Mouse (Mus musculus) kidney, embryonic 16.5 days (tissue): ENCODE measurements around the gene Ninj2. TPM values are rescaled to one million over a fixed set of nuclear protein-coding genes. Genes with fewer than 3 reads are reported as not detected.

ENCODE experiments used
- ATAC-seq: fragments of 200-750 bp; cut with Nextera tagmentation; 2 replicates; pipeline ENCODE4 v1.8.0; 2017; ENCODE audit warnings: moderate TSS enrichment; ENCODE audit not compliant: low FRiP score, low TSS enrichment
- H3K27ac ChIP-seq: fragments of 300-500 bp; sonication (generic); 2 replicates; pipeline ENCODE4 v1.5.1; 2014; ENCODE audit warnings: low read length
- H3K27me3 ChIP-seq: fragments of 300-500 bp; sonication (generic); 2 replicates; pipeline ENCODE4 v1.6.1; 2014; ENCODE audit warnings: low read length, control low read depth, mixed read lengths; ENCODE audit not compliant: insufficient read depth
- H3K36me3 ChIP-seq: fragments of 300-500 bp; sonication (generic); 2 replicates; pipeline ENCODE4 v1.6.1; 2014; ENCODE audit warnings: low read length, control low read depth, mixed read lengths; ENCODE audit not compliant: insufficient read depth
- H3K4me1 ChIP-seq: fragments of 300-500 bp; sonication (generic); 2 replicates; pipeline ENCODE4 v1.6.1; 2014; ENCODE audit warnings: low read length, control low read depth, mixed read lengths; ENCODE audit not compliant: insufficient read depth
- H3K4me2 ChIP-seq: fragments of 300-500 bp; sonication (generic); replicated peaks from 2 replicates; pipeline ENCODE4 v1.6.1; 2014; ENCODE audit warnings: low read depth, low read length
- H3K4me3 ChIP-seq: fragments of 300-500 bp; sonication (generic); 2 replicates; pipeline ENCODE4 v1.5.1; 2014; ENCODE audit warnings: mild to moderate bottlenecking, low read length
- H3K9ac ChIP-seq: fragments of 300-500 bp; sonication (generic); replicated peaks from 2 replicates; pipeline ENCODE4 v1.6.1; 2014; ENCODE audit warnings: low read length
- H3K9me3 ChIP-seq: fragments of 300-500 bp; sonication (generic); 2 replicates; pipeline ENCODE4 v1.6.1; 2016; ENCODE audit warnings: low read length, control low read depth
- WGBS: fragments of 180-500 bp; shearing (Covaris S2); extraction: QIAGEN DNeasy Blood & Tissue Kit; methylation state at CpG from one replicate; pipeline ENCODE4 v1.1.7; 2014; 5-methylcytosine and 5-hydroxymethylcytosine counted together
- polyA plus RNA-seq: library from polyadenylated mRNA; unstranded; fragments of >200 nt; fragmentation: Nextera tagmentation; extraction: Ambion mirVana; gene quantifications from 2 replicates; pipeline ENCODE4 v1.2.1, GENCODE M21; 2015

The Ninj2 gene
- polyA plus RNA-seq, 1 experiment from 2014 or later = 0.19 TPM

- Histone ChIP-seq H3K36me3 (no peaks in the 10 kb centered on the region), H3K4me2 (no peak overlapping the region)
- no peak for ATAC-seq
Measured at GRCm38 (mm10) chr6:120108061-120108460, 14.9 kb downstream of the Ninj2 start.

GRCm38 (mm10) chr6:120109173-120109572, 16.0 kb downstream of the Ninj2 start:
- no peaks in the 10 kb centered on the region for H3K9me3 ChIP-seq
- H3K36me3 ChIP-seq = no peaks in the 10 kb centered on the region
- no peak overlapping the region for H3K4me2 ChIP-seq
- 12% methylated on average over 7 of the region's 7 CpGs for WGBS
- H3K4me1 ChIP-seq = peaks cover 22% of the 10 kb centered on the region
- ATAC-seq = no peak
- H3K4me3 ChIP-seq = no peak overlapping the region
- H3K27ac ChIP-seq = 0 out of 2 replicates have a peak overlapping the region, but pooled peaks have one; percentile 39
- no peaks in the 10 kb centered on the region for H3K27me3 ChIP-seq
- no peak overlapping the region for H3K9ac ChIP-seq

More at GRCm38 (mm10) chr6:120108061-120108460, 14.9 kb downstream of the Ninj2 start:
- whole genome bisulfite sequencing = 72% methylated on average over 6 of the region's 6 CpGs
- Histone ChIP-seq H3K9me3 (no peaks in the 10 kb centered on the region), H3K9ac (no peak overlapping the region), H3K27ac (no peak overlapping the region), H3K27me3 (no peaks in the 10 kb centered on the region), H3K4me3 (no peak overlapping the region), H3K4me1 (peaks cover 18% of the 10 kb centered on the region)

GRCm38 (mm10) chr6:120109932-120110331, 16.8 kb downstream of the Ninj2 start:
- no peaks in the 10 kb centered on the region for H3K27me3 ChIP-seq
- peaks cover 26% of the 10 kb centered on the region for H3K4me1 ChIP-seq
- 87% methylated on average over 5 of the region's 5 CpGs for WGBS
- no peak overlapping the region for H3K4me2 ChIP-seq
- no peak overlapping the region for H3K27ac ChIP-seq
- H3K9me3 ChIP-seq = no peaks in the 10 kb centered on the region
- no peak for ATAC-seq
- H3K4me3 ChIP-seq = no peak overlapping the region
- H3K9ac ChIP-seq = no peak overlapping the region
- H3K36me3 ChIP-seq = no peaks in the 10 kb centered on the region

DNA sequence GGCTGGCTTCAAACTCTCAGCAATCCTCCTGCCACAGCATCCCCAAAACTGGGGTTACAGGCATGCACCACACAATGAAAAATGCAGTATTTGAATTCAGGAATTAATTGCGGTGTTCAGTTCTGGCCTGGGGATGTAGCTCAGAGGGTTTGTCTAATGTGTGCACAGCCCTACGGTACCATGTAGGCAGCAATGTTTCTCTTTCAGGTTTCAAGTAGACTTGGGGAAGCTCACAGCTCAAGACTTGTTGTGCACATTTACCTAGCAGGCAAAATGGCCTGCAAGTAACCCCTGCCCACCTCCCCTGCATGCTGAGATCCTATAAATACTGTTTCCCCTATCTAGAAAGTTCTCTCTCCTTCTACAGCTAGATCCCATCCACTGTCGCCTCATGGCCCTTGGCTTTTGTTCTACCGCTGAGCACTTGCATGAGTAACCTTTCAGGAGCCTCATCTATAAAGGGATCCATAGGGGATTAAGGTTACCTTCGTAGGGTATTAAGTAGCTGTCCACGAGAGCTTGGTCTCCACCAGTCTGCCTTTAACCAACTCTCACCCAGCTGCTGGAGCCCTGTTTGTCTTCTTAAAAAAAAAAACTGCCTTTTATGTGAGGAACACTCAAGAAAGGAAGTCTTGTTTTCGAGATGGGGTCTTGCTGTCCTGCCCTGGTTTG, 17.7 kb downstream of the Ninj2 start:
- 78% methylated on average over 7 of the region's 7 CpGs for WGBS
- Histone ChIP-seq H3K4me3 (no peak overlapping the region), H3K27ac (no peak overlapping the region), H3K4me2 (no peak overlapping the region), H3K4me1 (peaks cover 32% of the 10 kb centered on the region), H3K27me3 (no peaks in the 10 kb centered on the region), H3K9me3 (no peaks in the 10 kb centered on the region), H3K36me3 (no peaks in the 10 kb centered on the region), H3K9ac (no peak overlapping the region)
- no peak for ATAC-seq

DNA sequence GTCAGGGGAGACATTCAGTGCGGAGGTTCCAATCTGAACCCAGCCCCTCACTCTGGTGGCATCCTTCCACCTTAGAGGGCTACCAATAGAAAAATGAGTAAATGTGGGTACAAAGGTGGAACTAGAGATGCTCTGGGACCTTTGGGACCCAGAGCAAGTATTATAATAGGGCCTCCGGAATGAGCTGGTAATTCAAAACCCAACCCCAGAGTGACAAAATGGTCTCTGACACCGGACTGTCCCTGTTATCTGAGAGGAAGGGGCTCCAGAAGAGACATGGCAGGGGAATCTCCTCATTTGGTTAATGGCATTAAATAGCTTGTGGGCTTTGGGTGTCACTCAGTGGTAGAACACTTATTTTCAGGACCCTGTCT, 18.2 kb downstream of the Ninj2 start:
- no peak overlapping the region for H3K27ac ChIP-seq
- no peak overlapping the region for H3K4me2 ChIP-seq
- 62% methylated on average over 3 of the region's 3 CpGs for WGBS
- H3K4me1 ChIP-seq = peaks cover 32% of the 10 kb centered on the region
- no peak for ATAC-seq
- no peak overlapping the region for H3K9ac ChIP-seq
- H3K36me3 ChIP-seq = no peaks in the 10 kb centered on the region
- no peak overlapping the region for H3K4me3 ChIP-seq
- H3K9me3 ChIP-seq = no peaks in the 10 kb centered on the region
- no peaks in the 10 kb centered on the region for H3K27me3 ChIP-seq

- no peaks in the 10 kb centered on the region for H3K36me3 ChIP-seq
- 7% methylated on average over 21 of the region's 22 CpGs for WGBS
- no peaks in the 10 kb centered on the region for H3K27me3 ChIP-seq
- H3K9ac ChIP-seq = peak overlapping the region; percentile 60
- ATAC-seq = peak; percentile 96
- peak overlapping the region; percentile 92 for H3K27ac ChIP-seq
- H3K4me1 ChIP-seq = peaks cover 32% of the 10 kb centered on the region
- peak overlapping the region; percentile 54 for H3K4me2 ChIP-seq
- peak overlapping the region; percentile 31 for H3K4me3 ChIP-seq
- H3K9me3 ChIP-seq = no peaks in the 10 kb centered on the region
Measured at GRCm38 (mm10) chr6:120111984-120112803, 19.0 kb downstream of the Ninj2 start.

GRCm38 (mm10) chr6:120113856-120114255, 20.7 kb downstream of the Ninj2 start:
- Histone ChIP-seq H3K27ac (peak overlapping the region; percentile 86), H3K9me3 (no peaks in the 10 kb centered on the region), H3K4me3 (no peak overlapping the region), H3K4me1 (peaks cover 28% of the 10 kb centered on the region), H3K27me3 (no peaks in the 10 kb centered on the region), H3K4me2 (no peak overlapping the region), H3K36me3 (no peaks in the 10 kb centered on the region), H3K9ac (no peak overlapping the region)
- WGBS = 89% methylated on average over 3 of the region's 3 CpGs
- no peak for ATAC-seq

GRCm38 (mm10) chr6:120114271-120114670, 21.1 kb downstream of the Ninj2 start:
- no peak for ATAC-seq
- no peak overlapping the region for H3K4me3 ChIP-seq
- H3K4me1 ChIP-seq = peaks cover 24% of the 10 kb centered on the region
- H3K9me3 ChIP-seq = no peaks in the 10 kb centered on the region
- WGBS = 83% methylated on average over 1 of the region's 1 CpGs
- no peak overlapping the region for H3K4me2 ChIP-seq
- no peak overlapping the region for H3K9ac ChIP-seq
- H3K27ac ChIP-seq = peak overlapping the region; percentile 86
- no peaks in the 10 kb centered on the region for H3K36me3 ChIP-seq
- no peaks in the 10 kb centered on the region for H3K27me3 ChIP-seq

- Histone ChIP-seq H3K27me3 (no peaks in the 10 kb centered on the region), H3K27ac (peak overlapping the region; percentile 86), H3K4me2 (peak overlapping the region; percentile 10; the same call in 1 of the 2 replicates), H3K4me3 (no peak overlapping the region), H3K9me3 (no peaks in the 10 kb centered on the region), H3K36me3 (no peaks in the 10 kb centered on the region), H3K4me1 (peaks cover 20% of the 10 kb centered on the region; the same call in 1 of the 2 replicates), H3K9ac (0 out of 2 replicates have a peak overlapping the region, but pooled peaks have one; percentile 26)
- WGBS = 17% methylated on average over 7 of the region's 7 CpGs
- no peak for ATAC-seq
Measured at GRCm38 (mm10) chr6:120114698-120115097, 21.5 kb downstream of the Ninj2 start.

DNA sequence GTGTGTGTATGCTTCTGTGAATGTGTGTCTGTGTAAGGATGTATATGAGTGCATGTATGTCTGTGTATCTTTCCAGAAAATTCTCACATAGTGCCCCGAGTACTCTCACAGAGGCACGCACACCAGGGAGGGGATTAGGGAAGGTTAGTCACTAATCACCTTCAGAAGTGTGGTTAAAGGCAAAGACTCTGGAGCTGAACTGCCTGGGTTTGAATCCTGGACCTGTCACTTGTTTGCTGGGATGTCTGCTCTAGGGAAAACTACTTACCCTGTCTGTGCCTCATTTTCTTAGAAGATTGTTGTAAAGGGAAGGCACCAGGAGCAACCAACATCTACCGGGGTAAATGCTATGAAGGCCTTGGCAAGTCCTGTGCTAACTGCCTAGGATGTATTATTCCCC, 22.3 kb downstream of the Ninj2 start:
- Histone ChIP-seq H3K4me2 (no peak overlapping the region), H3K36me3 (no peaks in the 10 kb centered on the region), H3K4me3 (no peak overlapping the region), H3K4me1 (peaks cover 19% of the 10 kb centered on the region; the same call in 1 of the 2 replicates), H3K9ac (no peak overlapping the region), H3K27ac (peak overlapping the region; percentile 86; the same call in 1 of the 2 replicates), H3K27me3 (no peaks in the 10 kb centered on the region), H3K9me3 (no peaks in the 10 kb centered on the region)
- ATAC-seq = no peak
- 68% methylated on average over 3 of the region's 3 CpGs for WGBS
